Mouse (Mus musculus) C2C12 (cell line): ENCODE results near the gene Rasgef1a. TPM values are rescaled to one million over a fixed set of nuclear protein-coding genes. Genes with fewer than 3 reads are reported as not detected.

Experiments used
- H3K27me3 ChIP-seq: one replicate; pipeline ENCODE4 v1.6.1; 2011; ENCODE audit not compliant: control insufficient read depth, insufficient read depth, insufficient read length
- H3K36me3 ChIP-seq: one replicate; pipeline ENCODE4 v1.6.1; 2011; ENCODE audit not compliant: control insufficient read depth, insufficient read depth
- H3K4me3 ChIP-seq: one replicate; pipeline ENCODE4 v1.5.1; 2011; ENCODE audit warnings: mild to moderate bottlenecking, control low read depth; ENCODE audit not compliant: poor library complexity, insufficient read depth, severe bottlenecking
- H3K79me2 ChIP-seq: one replicate; pipeline ENCODE4 v1.6.1; 2011; ENCODE audit not compliant: control insufficient read depth, insufficient read depth
- H3K79me3 ChIP-seq: one replicate; pipeline ENCODE4 v1.6.1; 2011; ENCODE audit warnings: low read depth, control low read depth
- H3ac ChIP-seq: one replicate; pipeline ENCODE3; 2011; ENCODE audit warnings: low read depth; ENCODE audit not compliant: control insufficient read depth, insufficient read length
- CEBPB ChIP-seq: IDR thresholded peaks from one replicate; pipeline ENCODE4 v1.6.1; 2011; ENCODE audit warnings: low read depth, mild to moderate bottlenecking, control low read depth, moderate library complexity
- CTCF ChIP-seq: IDR thresholded peaks from one replicate; pipeline ENCODE4 v1.5.1; 2011; ENCODE audit not compliant: control insufficient read depth, insufficient read depth, insufficient read length
- FOSL1 ChIP-seq: IDR thresholded peaks from one replicate; pipeline ENCODE4 v1.8.0; 2011; ENCODE audit warnings: mild to moderate bottlenecking, low read length; ENCODE audit not compliant: poor library complexity, insufficient read depth, severe bottlenecking
- MAX ChIP-seq: IDR thresholded peaks from one replicate; pipeline ENCODE4 v1.6.1; 2011; ENCODE audit warnings: mild to moderate bottlenecking, control low read depth
- MYOD1 ChIP-seq: IDR thresholded peaks from one replicate; pipeline ENCODE4 v1.6.1; 2011; ENCODE audit warnings: low read depth; ENCODE audit not compliant: control insufficient read depth, insufficient read length
- MYOG ChIP-seq: IDR thresholded peaks from one replicate; pipeline ENCODE4 v1.6.1; 2011; ENCODE audit not compliant: control insufficient read depth, insufficient read length; ENCODE audit errors: extremely low read depth
- USF1 ChIP-seq: IDR thresholded peaks from one replicate; pipeline ENCODE4 v1.6.1; 2011; ENCODE audit warnings: low read depth, mild to moderate bottlenecking, control low read depth, moderate library complexity
- polyA plus RNA-seq: library from polyadenylated mRNA; unstranded; fragments of >200 nt; fragmentation: generic; extraction: Trizol; gene quantifications from one replicate; pipeline ENCODE4 v1.2.1, GENCODE M21; 2012; ENCODE audit warnings: missing spikeins

Gene Rasgef1a
- polyA plus RNA-seq, 1 experiment = 0.09 TPM

- Histone ChIP-seq H3K4me3 (no peak overlapping the region), H3K79me2 (no peaks in the 10 kb centered on the region), H3K79me3 (no peaks in the 10 kb centered on the region), H3ac (no peak overlapping the region), H3K36me3 (no peaks in the 10 kb centered on the region), H3K27me3 (peaks cover 3% of the 10 kb centered on the region)
- TF ChIP-seq MYOG (no peak), CTCF (peak; percentile 53)
Measured at GRCm38 (mm10) chr6:118064968-118065530, 53.8 kb downstream of the Rasgef1a start.

GRCm38 (mm10) chr6:118065837-118066198 is 54.6 kb downstream of the Rasgef1a start:
- H3K4me3 ChIP-seq = no peak overlapping the region
- peak overlapping the region; percentile 37 for H3ac ChIP-seq
- H3K27me3 ChIP-seq = peaks cover 3% of the 10 kb centered on the region
- H3K79me3 ChIP-seq = no peaks in the 10 kb centered on the region
- H3K79me2 ChIP-seq = no peaks in the 10 kb centered on the region
- no peaks in the 10 kb centered on the region for H3K36me3 ChIP-seq
- TF ChIP-seq MYOD1 (no peak), CTCF (no peak), MYOG (no peak), FOSL1 (no peak), CEBPB (no peak), USF1 (no peak), MAX (no peak)

- no peaks in the 10 kb centered on the region for H3K79me3 ChIP-seq
- TF ChIP-seq FOSL1 (no peak), MYOG (no peak), MAX (no peak), MYOD1 (no peak), CEBPB (no peak), USF1 (no peak), CTCF (no peak)
- H3K27me3 ChIP-seq = peaks cover 3% of the 10 kb centered on the region
- peak overlapping the region; percentile 6 for H3K4me3 ChIP-seq
- H3K79me2 ChIP-seq = no peaks in the 10 kb centered on the region
- no peaks in the 10 kb centered on the region for H3K36me3 ChIP-seq
- H3ac ChIP-seq = peak overlapping the region; percentile 37
Measured at GRCm38 (mm10) chr6:118066199-118067081, 55.2 kb downstream of the Rasgef1a start.

GRCm38 (mm10) chr6:118067720-118068119 is 56.5 kb downstream of the Rasgef1a start:
- Histone ChIP-seq H3K4me3 (no peak overlapping the region), H3K79me2 (no peaks in the 10 kb centered on the region), H3ac (no peak overlapping the region), H3K36me3 (no peaks in the 10 kb centered on the region), H3K79me3 (no peaks in the 10 kb centered on the region), H3K27me3 (peaks cover 3% of the 10 kb centered on the region)
- TF ChIP-seq CTCF = no peak
- TF ChIP-seq CEBPB = no peak
- no peak for TF ChIP-seq MYOD1
- no peak for TF ChIP-seq FOSL1
- TF ChIP-seq MYOG = no peak
- no peak for TF ChIP-seq MAX
- TF ChIP-seq USF1 = no peak

- Histone ChIP-seq H3K79me2 (no peaks in the 10 kb centered on the region), H3K79me3 (no peaks in the 10 kb centered on the region), H3K4me3 (no peak overlapping the region), H3K27me3 (peaks cover 11% of the 10 kb centered on the region), H3K36me3 (no peaks in the 10 kb centered on the region), H3ac (no peak overlapping the region)
- TF ChIP-seq MAX (no peak), FOSL1 (no peak), MYOD1 (no peak), CTCF (no peak), USF1 (no peak), MYOG (no peak), CEBPB (no peak)
Measured at GRCm38 (mm10) chr6:118070321-118071012, 59.2 kb downstream of the Rasgef1a start.
